Mouse (Mus musculus) liver, embryonic 18 days (tissue): ENCODE measurements around the gene Bves. TPM values are rescaled to one million over a fixed set of nuclear protein-coding genes. Genes with fewer than 3 reads are reported as not detected.

ENCODE experiments used
- polyA plus RNA-seq: library from polyadenylated mRNA; depleted of rRNA; stranded (reverse); fragments of >200 nt; gene quantifications from 2 replicates; pipeline ENCODE4 v1.2.3, GENCODE M21; 2012; rRNA removed

Gene Bves
- 0.04 and 0.05 TPM in 2 replicates for polyA plus RNA-seq

GRCm38 (mm10) chr10:45335434-45336422 is at the start of gene Bves:
Gene Bves, plus strand, starts transcription at chr10:45335772.

Other genes with a start within 250 kb of the Bves start
- gene Popdc3, start 157.7 kb upstream of the Bves start, polyA plus RNA-seq = 0.01 TPM in 1 of 2 replicates, not detected in the other
- 1.7 and 2.1 TPM in 2 replicates for gene Lin28b, start 150.6 kb downstream of the Bves start, polyA plus RNA-seq
- 14.2 and 14.9 TPM in 2 replicates for gene Hace1, start 242.1 kb downstream of the Bves start, polyA plus RNA-seq